Mouse (Mus musculus) erythroblast, adult 5-6 weeks (primary cell): ENCODE data around the gene Dna2. TPM values are rescaled to one million over a fixed set of nuclear protein-coding genes. Genes with fewer than 3 reads are reported as not detected.
A peak's percentile ranks its signal among the peaks of the same experiment; 100 is the strongest.

Source experiments
- ATAC-seq: replicated peaks from 2 replicates; pipeline ENCODE4 v1.8.0; 2016; ENCODE audit warnings: moderate number of reproducible peaks, mild to moderate bottlenecking, moderate TSS enrichment, inconsistent platforms; ENCODE audit not compliant: poor library complexity, low FRiP score, severe bottlenecking
- total RNA-seq, 2 experiments: library from RNA; stranded (forward) in 1 of 2; stranded (reverse) in 1 of 2; fragments of 150-400 nt in 1 of 2; fragments of 200-764, 138-1000 nt in 1 of 2; gene quantifications; 2 replicates each; pipeline versions ENCODE4 v1.2.3 to v1.2.4; 2015 to 2017; ENCODE audit warnings: low replicate concordance in 2 of 2

The Dna2 gene
- total RNA-seq, 2 experiments from 2014 or later, result 21.2 to 21.9 TPM

DNA sequence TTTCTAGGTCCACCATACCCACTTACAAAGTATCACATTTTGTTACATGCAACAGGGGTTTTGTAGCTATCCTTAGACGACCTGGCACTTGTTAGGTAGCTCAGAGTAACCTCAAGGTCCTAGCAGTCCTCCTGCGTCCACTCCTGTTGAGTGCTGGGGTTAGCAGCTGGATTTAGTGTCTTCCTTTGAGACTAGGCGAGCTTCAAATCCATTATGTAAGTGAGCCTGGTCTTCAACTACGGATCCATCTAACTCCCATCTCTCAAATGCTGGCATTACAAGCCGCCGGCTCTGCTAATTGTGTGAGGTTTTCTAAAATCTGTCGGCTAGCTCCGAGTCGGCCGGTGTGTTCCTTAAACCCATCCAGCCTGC lies 32.8 kb downstream of the Dna2 start:
- ATAC-seq, result no peak

GRCm38 (mm10) chr10:62980039-62980954 lies 33.5 kb downstream of the Dna2 start, which contains the start of gene Rufy2:
Gene Rufy2 (plus strand): TSS chr10:62980223.
- peak; percentile 66 for ATAC-seq

- ATAC-seq, result no peak
Observed at GRCm38 (mm10) chr10:62984072-62984471, 37.2 kb downstream of the Dna2 start.

DNA sequence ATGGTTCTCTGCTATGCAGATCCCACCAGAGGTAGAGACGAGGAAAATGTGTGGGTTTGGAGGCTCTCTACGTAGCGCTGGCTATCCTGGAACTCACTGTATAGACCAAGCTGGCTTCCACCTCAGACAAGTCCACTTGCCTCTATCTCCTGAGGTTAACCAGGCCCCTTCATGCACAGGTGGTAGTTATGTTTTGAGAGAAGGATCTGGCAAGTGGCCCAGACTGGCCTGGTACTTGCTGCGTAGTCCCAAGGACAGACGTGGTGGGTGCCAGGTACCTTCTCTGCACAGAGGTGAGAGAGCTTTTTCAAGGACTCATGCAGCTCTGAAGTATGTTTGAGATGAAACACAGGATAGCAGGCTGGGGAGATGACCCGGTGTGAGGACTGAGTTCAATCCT lies 37.7 kb downstream of the Dna2 start:
- ATAC-seq, result no peak

GRCm38 (mm10) chr10:62987341-62987740 lies 40.5 kb downstream of the Dna2 start:
- ATAC-seq, result no peak

DNA sequence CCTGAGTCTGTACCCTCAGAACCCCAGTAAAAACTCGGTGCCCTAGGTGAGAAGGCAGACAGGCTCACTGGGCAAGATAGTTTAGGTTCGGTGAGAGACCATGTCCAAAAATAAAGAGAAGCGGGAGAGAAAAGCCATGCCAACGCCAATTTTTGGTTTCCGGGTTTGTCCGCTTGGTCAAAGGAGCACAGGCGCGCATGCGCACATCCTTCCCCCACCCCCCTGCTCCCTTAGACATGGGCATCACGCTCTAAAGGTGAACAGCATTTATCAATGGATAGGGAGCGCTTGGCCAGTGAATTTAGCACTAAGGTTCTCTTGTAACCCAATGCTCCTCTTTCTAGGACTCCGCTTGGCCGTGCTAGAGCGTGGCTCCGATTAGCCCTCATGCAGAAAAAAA lies 43.8 kb downstream of the Dna2 start:
- no peak for ATAC-seq

DNA sequence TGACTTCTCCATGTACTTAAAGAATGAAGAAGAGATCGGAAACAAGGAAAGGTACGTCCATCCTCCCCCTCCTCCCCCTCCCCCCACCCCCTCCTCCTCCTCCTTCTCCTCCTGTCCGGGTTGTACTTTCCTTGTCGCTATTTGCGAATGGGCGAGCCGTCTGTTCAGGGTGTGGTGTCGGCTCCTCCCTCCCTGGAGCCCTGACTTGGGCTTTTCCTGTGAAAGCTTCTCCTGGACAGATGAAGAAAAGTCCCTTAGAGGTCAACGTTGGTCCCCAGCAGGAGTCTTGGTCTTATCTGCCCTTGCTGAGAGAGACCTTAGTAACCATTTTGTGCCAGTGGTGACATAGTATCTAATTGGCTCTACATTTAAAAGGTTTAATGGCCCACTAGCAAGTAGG lies 47.2 kb downstream of the Dna2 start:
- ATAC-seq, result no peak

- peak; percentile 95 for ATAC-seq
Observed at GRCm38 (mm10) chr10:63000584-63000983, 53.8 kb downstream of the Dna2 start.

- ATAC-seq, result no peak
Observed at GRCm38 (mm10) chr10:63003252-63003651, 56.4 kb downstream of the Dna2 start.

DNA sequence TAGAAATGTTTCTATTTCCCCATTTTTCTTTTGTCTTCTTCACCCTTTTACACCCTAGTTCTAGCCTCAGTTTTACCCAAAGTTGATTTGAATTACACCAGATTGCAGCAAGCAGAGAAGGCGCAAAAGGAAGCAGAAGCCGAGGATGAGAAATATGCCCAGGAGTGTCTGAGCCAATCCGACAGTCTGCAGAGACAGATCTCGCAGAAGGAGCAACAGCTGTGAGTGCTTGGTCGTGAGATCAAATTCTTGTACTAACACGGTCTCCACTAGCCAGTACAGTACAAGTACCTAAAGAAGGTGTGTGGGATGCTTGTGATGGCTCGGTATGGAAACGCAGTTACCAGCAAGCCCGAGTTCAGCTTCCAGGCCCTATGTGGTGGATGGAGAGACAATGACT lies 57.7 kb downstream of the Dna2 start:
- no peak for ATAC-seq

- ATAC-seq, result no peak
Observed at GRCm38 (mm10) chr10:63008193-63008592, 61.4 kb downstream of the Dna2 start.

DNA sequence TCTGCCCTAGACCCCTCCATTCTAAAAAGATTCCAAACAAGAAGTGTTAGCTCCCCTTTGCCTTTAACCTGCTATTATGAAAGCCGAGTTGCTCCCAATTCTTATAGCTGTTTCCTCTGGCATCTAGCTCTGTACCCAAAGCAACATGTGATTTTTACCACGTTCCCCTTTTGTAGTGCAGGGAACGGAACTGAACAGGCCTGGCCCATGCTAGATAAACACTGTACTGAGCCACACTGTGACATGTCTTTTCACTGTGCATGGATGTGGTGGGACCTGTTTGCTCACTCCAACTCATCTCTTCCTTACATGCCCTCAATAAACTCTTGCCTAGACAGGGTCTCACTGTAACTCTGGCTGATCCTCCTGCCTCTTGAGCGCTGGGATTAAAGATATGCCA lies 63.4 kb downstream of the Dna2 start:
- ATAC-seq, result no peak

GRCm38 (mm10) chr10:63011556-63011955 lies 64.7 kb downstream of the Dna2 start:
- no peak for ATAC-seq

DNA sequence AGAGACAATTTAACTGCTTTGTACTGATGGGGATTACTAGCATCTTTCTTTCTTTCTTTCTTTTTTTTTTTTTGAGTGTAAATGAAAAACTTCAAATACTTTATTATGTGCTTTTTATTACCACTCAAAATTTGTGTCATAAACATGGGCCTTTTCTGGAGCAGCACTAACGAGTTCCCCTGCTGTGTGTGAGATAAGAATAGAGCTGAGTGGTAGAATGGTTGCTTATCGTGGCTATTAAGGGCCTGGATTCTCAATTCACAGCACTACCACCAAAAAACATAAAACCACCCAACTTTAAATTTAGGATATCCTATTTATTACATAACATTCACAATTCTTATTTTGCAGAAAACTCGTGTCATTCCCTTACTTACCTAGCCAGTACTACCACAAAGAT lies 66.7 kb downstream of the Dna2 start:
- ATAC-seq, result no peak

- ATAC-seq, result no peak
Observed at GRCm38 (mm10) chr10:63014168-63014567, 67.3 kb downstream of the Dna2 start.

- no peak for ATAC-seq
Observed at GRCm38 (mm10) chr10:63019304-63019703, 72.5 kb downstream of the Dna2 start.

GRCm38 (mm10) chr10:63021702-63022101 lies 74.9 kb downstream of the Dna2 start:
- no peak for ATAC-seq

- ATAC-seq, result no peak
Observed at GRCm38 (mm10) chr10:63022541-63023120, 75.8 kb downstream of the Dna2 start.

- ATAC-seq, result peak; percentile 57
Observed at GRCm38 (mm10) chr10:63023121-63023748, 76.4 kb downstream of the Dna2 start.
